In genomic region chr2:147293294-147293688, GRCm38 (mm10) we compare ENCODE assay signal across 22 mouse cellular contexts.
A peak's percentile ranks its signal among the peaks of the same experiment; 100 is the strongest.
DNase-seq lines count a peak whose midpoint lies in the region; ATAC-seq and TF ChIP-seq lines count a peak whose summit lies in the region.
"Had no signal": no experiment of that assay in that cellular context is flagged by ENCODE, and none has a peak within 500 bp of the region (broad histone marks: within the 10 kb centered on the region; RNA-seq: fewer than 3 reads in every experiment).

No protein-coding gene starts in this region.

- no peak overlapping the region for H3K4me3 ChIP-seq in ES-E14 (ENCODE audit: insufficient read depth in 1 of 2, low read depth in 1 of 2, low read length in 2 of 2, poor library complexity in 1 of 2, severe bottlenecking in 1 of 2)
- H3K4me3 ChIP-seq: embryonic facial prominence, embryonic 10.5 days; embryonic facial prominence, embryonic 12.5 days; forebrain, embryonic 13.5 days; forebrain, embryonic 15.5 days had no signal

- ATAC-seq in inflammation-experienced regulatory T-cells, adult 6 months = no peak
- ATAC-seq: CD4-positive, CD25-positive, alpha-beta regulatory T cell, adult 4 months; forebrain, embryonic 13.5 days; forebrain, embryonic 15.5 days; forebrain, postnatal 0 days had no signal

- DNase-seq in heart, adult 11 months = peak; percentile 13
- DNase-seq in heart, adult 8-10 months (ENCODE audit: low spot score) = no peak
- peak; percentile 64 for DNase-seq in ES-E14 (ENCODE audit: low read depth, low spot score)
- peak; percentile 84 for DNase-seq in ZHBTc4 (ENCODE audit: low read depth, low spot score)
- no peak for DNase-seq in embryo, embryonic 11 days
- DNase-seq: adrenal gland, adult 2 months; adrenal gland, postnatal 10 days; adrenal gland, postnatal 25 days; B cell, adult 2 months; cerebellum, adult 11 months; cerebellum, adult 18-20 months; cerebellum, adult 8-10 months; cerebellum, adult 9-11 months; cerebellum, postnatal 14 days; cerebellum, postnatal 36 days; forebrain, postnatal 0 days had no signal

- H3K27ac ChIP-seq in ES-E14 (ENCODE audit: insufficient read depth, low read depth, low read length, poor library complexity, severe bottlenecking) = no peak overlapping the region
- H3K27ac ChIP-seq: embryonic facial prominence, embryonic 10.5 days; embryonic facial prominence, embryonic 12.5 days; forebrain, embryonic 13.5 days; forebrain, embryonic 15.5 days had no signal

- no peak overlapping the region for H3K9ac ChIP-seq in ES-E14 (ENCODE audit: insufficient read depth, low read depth, low read length, poor library complexity, severe bottlenecking)
- H3K9ac ChIP-seq: embryonic facial prominence, embryonic 12.5 days; forebrain, embryonic 13.5 days; forebrain, embryonic 15.5 days; forebrain, postnatal 0 days had no signal

- H3K9me3 ChIP-seq in ES-E14 (ENCODE audit: control insufficient read depth, insufficient read depth, low read depth, low read length) = no peaks in the 10 kb centered on the region
- H3K9me3 ChIP-seq: embryonic facial prominence, embryonic 10.5 days; embryonic facial prominence, embryonic 12.5 days; forebrain, embryonic 13.5 days; forebrain, embryonic 15.5 days had no signal

- in situ Hi-C loops in ES-E14 (cut with MboI; ENCODE audit: low sequenced_read_pairs in 2 of 2, unreplicated experiment in 2 of 2) = no loop called here

- no peaks in the 10 kb centered on the region for H3K36me3 ChIP-seq in ES-E14 (ENCODE audit: control insufficient read depth, insufficient read depth, low read length, poor library complexity, severe bottlenecking)
- H3K36me3 ChIP-seq: embryonic facial prominence, embryonic 10.5 days; embryonic facial prominence, embryonic 12.5 days; forebrain, embryonic 15.5 days had no signal

- H3K4me1 ChIP-seq in ES-E14 (ENCODE audit: control insufficient read depth in 2 of 2, insufficient read depth in 2 of 2, low read length in 2 of 2, poor library complexity in 1 of 2) = peaks cover 9 to 14% of the 10 kb centered on the region in 2 experiments; a peak in 3 of 4 replicates
- H3K4me1 ChIP-seq: embryonic facial prominence, embryonic 12.5 days had no signal

TF ChIP-seq in ES-E14, 5 proteins besides CTCF, POLR2A, EP300 and RAD21:
- no peak for TF ChIP-seq ZC3H11A (IDR thresholded peaks at IDR 0.05; ENCODE audit: borderline replicate concordance, low read depth, low read length)
- TF ChIP-seq CHD2 (IDR thresholded peaks at IDR 0.05; ENCODE audit: low read depth, low read length) = peak; percentile 2; the same call in 1 of the 2 replicates
- no peak for TF ChIP-seq MAFK (IDR thresholded peaks at IDR 0.05; ENCODE audit: insufficient read depth, low read depth, low read length)

Comparison
In these comparisons a context has a peak if more than half of its experiments do, and no peak if none do; other contexts are left out.
1. DNase-seq: peak in heart, adult 11 months (single experiment), ES-E14 (single experiment) and ZHBTc4 (single experiment); none in heart, adult 8-10 months (single experiment) and embryo, embryonic 11 days (single experiment).